Mouse (Mus musculus): ENCODE measurements around the gene Kdm2b. TPM values are rescaled to one million over a fixed set of nuclear protein-coding genes. Genes with fewer than 3 reads are reported as not detected.

Kdm2b gene
- polyA plus RNA-seq (2015; fragmentation: Nextera tagmentation; extraction: Ambion mirVana), result 7.6 and 8.3 TPM in 2 replicates

DNA sequence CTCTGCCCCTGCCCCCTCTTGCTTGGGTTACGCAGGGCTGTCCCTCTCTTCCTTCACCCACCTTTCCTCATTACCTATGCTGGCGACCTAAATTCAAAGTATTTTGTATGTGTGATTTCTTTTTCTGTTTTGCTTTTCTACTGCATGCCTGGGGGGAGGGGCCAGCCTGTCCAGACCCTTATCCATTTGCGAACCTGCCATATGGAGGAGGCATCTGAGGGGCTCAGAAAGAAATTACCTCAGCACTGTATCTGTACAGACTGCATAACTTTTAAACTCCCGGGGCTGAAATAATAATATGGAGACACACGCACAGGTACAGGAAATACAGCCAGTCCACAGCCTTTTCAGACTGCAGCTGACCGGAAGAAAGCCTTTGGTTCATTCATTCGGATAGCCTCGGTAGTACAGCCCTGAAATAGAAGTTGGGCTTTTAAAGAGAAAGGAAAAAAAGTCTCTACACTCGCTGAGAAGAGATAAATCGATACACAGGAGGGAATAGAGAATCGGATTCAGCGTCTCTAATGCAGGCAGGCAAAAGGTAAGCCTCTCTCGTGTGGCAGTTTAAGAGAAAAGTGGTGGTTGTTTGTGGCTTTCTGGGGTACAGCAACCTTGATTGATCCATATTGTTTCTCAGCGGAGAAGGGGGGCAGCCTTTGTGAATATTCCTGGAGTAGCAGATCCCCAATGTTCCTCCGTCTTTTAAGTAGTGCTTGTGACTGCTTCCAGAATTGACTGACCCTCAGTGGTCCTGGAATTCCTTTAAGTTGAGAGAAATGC, at the start of gene Kdm2b:
TSS of gene Kdm2b (minus strand) at position 273 of the 780 bp plus-strand sequence.
- Histone ChIP-seq H3K27me3 (ENCODE audit: insufficient read depth, low read length) (peaks cover 7% of the 10 kb centered on the region), H3K9me3 (ENCODE audit: low read length) (no peaks in the 10 kb centered on the region), H3K27ac (ENCODE audit: low read depth) (peak within 1 kb of the TSS; percentile 84), H3K9ac (replicated peaks) (peak within 1 kb of the TSS; percentile 76), H3K4me3 (ENCODE audit: low read depth, low read length) (peak within 1 kb of the TSS; percentile 76), H3K36me3 (replicated peaks; ENCODE audit: insufficient read depth, low read length) (no peaks in the 10 kb centered on the region), H3K4me2 (ENCODE audit: low read depth, low read length) (peak within 1 kb of the TSS; percentile 97), H3K4me1 (ENCODE audit: insufficient read depth) (peaks cover 40% of the 10 kb centered on the region)
- ATAC-seq, result peak; percentile 7; the same call in 1 of the 2 replicates
- no peak for DNase-seq
- TF ChIP-seq CTCF (IDR thresholded peaks at IDR 0.05; ENCODE audit: low read depth) (no peak), EP300 (IDR thresholded peaks at IDR 0.05; ENCODE audit: low read depth) (no peak)
- WGBS (ENCODE audit: insufficient replicate concordance), result 8% methylated on average over 15 of the region's 15 CpGs

DNA sequence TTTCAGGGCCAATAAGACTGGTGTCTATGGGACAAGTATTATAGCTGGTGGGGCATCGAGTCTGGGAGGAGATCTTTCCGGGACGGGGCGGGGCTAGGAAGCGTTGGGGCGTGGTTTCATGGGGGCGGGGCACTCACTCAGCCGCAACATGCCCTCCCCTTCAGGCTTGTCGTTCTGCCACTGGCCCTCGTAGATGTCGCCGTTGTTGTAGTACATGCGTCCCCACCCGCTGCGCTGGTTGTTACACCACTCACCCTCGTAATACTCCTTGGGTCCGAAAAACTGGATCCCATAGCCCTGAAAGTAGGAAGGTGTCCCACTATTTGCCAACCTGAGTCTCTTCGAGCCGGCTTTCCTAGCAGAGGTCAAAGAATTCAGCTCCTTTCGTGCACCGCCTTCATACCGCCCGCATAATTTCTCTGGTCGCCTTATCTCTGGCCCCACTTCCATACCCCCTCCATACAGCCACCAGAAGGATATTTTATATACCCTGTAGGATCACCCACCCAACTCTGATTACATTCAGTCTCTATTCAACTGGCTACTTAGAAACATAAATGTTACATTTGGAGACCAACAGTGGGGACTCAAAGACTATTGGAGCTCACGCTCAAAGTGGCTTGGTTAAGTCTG, 49.6 kb upstream of the Kdm2b start:
- TF ChIP-seq EP300 (IDR thresholded peaks at IDR 0.05; ENCODE audit: low read depth) (no peak), CTCF (IDR thresholded peaks at IDR 0.05; ENCODE audit: low read depth) (peak; percentile 8; the same call in 1 of the 2 replicates)
- Histone ChIP-seq H3K27me3 (ENCODE audit: insufficient read depth, low read length) (no peaks in the 10 kb centered on the region), H3K4me1 (ENCODE audit: insufficient read depth) (peaks cover 37% of the 10 kb centered on the region), H3K9me3 (ENCODE audit: low read length) (no peaks in the 10 kb centered on the region), H3K9ac (replicated peaks) (peak overlapping the region; percentile 59), H3K36me3 (replicated peaks; ENCODE audit: insufficient read depth, low read length) (no peaks in the 10 kb centered on the region), H3K4me2 (ENCODE audit: low read depth, low read length) (peak overlapping the region; percentile 93), H3K4me3 (ENCODE audit: low read depth, low read length) (peak overlapping the region; percentile 47), H3K27ac (ENCODE audit: low read depth) (peak overlapping the region; percentile 64)
- DNase-seq, result peak; percentile 93
- 2% methylated on average over 25 of the region's 25 CpGs for WGBS (ENCODE audit: insufficient replicate concordance)
- peak; percentile 83 for ATAC-seq

DNA sequence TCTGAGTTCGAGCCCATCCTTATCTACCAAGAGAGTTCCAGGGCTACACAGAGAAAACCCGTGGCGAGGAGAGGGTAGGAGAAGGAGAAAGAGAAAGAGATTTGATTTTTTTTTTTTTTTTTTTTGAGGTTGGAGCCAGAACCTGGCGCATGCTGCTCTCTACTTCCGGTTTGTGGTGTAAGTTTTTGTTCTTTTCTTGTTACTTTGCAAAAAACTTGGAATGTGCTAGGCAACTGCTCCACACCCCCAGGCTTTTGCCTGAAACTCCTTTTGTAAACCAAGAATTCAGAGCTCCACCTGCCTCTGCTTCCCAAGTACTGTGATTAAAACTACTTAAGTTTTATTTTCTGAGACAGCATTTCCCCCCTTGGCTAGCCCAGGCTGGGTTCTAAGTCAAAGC, 48.5 kb upstream of the Kdm2b start:
- DNase-seq, result no peak
- Histone ChIP-seq H3K4me2 (ENCODE audit: low read depth, low read length) (no peak overlapping the region), H3K27me3 (ENCODE audit: insufficient read depth, low read length) (no peaks in the 10 kb centered on the region), H3K27ac (ENCODE audit: low read depth) (no peak overlapping the region), H3K4me1 (ENCODE audit: insufficient read depth) (peaks cover 37% of the 10 kb centered on the region), H3K9ac (replicated peaks) (no peak overlapping the region), H3K36me3 (replicated peaks; ENCODE audit: insufficient read depth, low read length) (no peaks in the 10 kb centered on the region), H3K9me3 (ENCODE audit: low read length) (no peaks in the 10 kb centered on the region), H3K4me3 (ENCODE audit: low read depth, low read length) (no peak overlapping the region)
- no peak for TF ChIP-seq EP300 (IDR thresholded peaks at IDR 0.05; ENCODE audit: low read depth)
- TF ChIP-seq CTCF (IDR thresholded peaks at IDR 0.05; ENCODE audit: low read depth), result no peak
- ATAC-seq, result no peak
- 42% methylated on average over 5 of the region's 5 CpGs for WGBS (ENCODE audit: insufficient replicate concordance)

DNA sequence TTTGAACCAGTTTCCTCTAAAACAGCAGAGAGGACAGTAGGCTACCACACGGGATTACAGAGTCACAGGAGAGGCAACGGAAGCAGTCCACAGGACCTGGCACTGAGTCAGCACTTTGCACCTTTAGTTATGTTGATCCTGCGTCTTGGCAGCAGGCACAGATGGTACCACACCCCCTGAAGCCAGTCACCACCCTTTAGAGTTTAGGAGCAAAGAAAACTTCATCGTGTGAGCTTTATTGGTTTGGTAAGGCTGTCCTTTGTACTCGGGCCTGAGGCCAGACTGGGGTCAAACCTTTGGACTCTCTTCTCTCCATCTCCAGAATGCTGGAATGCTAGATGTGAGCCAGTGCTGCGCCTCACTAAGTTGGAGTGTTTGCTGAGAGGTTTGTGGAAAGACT, 45.9 kb upstream of the Kdm2b start:
- Histone ChIP-seq H3K4me3 (ENCODE audit: low read depth, low read length) (no peak overlapping the region), H3K4me1 (ENCODE audit: insufficient read depth) (peaks cover 32% of the 10 kb centered on the region), H3K27ac (ENCODE audit: low read depth) (peak overlapping the region; percentile 57), H3K4me2 (ENCODE audit: low read depth, low read length) (peak overlapping the region; percentile 55), H3K9me3 (ENCODE audit: low read length) (no peaks in the 10 kb centered on the region), H3K36me3 (replicated peaks; ENCODE audit: insufficient read depth, low read length) (peaks cover 6% of the 10 kb centered on the region; the same call in 1 of the 2 replicates), H3K9ac (replicated peaks) (peak overlapping the region; percentile 27), H3K27me3 (ENCODE audit: insufficient read depth, low read length) (no peaks in the 10 kb centered on the region)
- peak; percentile 76 for ATAC-seq
- WGBS (ENCODE audit: insufficient replicate concordance), result 26% methylated on average over 6 of the region's 6 CpGs
- DNase-seq, result peak; percentile 61
- peak; percentile 30; the same call in 1 of the 2 replicates for TF ChIP-seq EP300 (IDR thresholded peaks at IDR 0.05; ENCODE audit: low read depth)
- TF ChIP-seq CTCF (IDR thresholded peaks at IDR 0.05; ENCODE audit: low read depth), result no peak

DNA sequence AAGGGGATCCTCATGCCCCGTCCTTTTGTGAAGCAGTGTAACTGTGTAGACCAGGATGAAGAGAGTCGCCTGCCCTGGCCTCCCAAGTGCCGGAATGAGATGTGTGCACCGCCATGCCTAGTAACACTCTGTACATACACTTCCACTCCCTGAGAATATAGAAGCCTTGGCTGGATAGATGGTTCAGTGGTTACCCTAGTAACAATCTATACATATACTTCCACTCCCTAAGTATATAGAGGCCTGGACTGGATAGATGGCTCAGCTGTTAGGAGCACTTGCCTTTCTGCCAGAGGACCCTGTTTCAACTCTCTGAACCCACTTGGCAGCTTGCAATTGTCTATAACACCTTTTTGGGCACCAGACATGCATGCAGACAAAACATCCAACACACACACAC, 45.5 kb upstream of the Kdm2b start:
- Histone ChIP-seq H3K4me3 (ENCODE audit: low read depth, low read length) (no peak overlapping the region), H3K9ac (replicated peaks) (peak overlapping the region; percentile 27), H3K4me2 (ENCODE audit: low read depth, low read length) (peak overlapping the region; percentile 55), H3K27ac (ENCODE audit: low read depth) (peak overlapping the region; percentile 57; the same call in 1 of the 2 replicates), H3K36me3 (replicated peaks; ENCODE audit: insufficient read depth, low read length) (peaks cover 10% of the 10 kb centered on the region; the same call in 1 of the 2 replicates), H3K27me3 (ENCODE audit: insufficient read depth, low read length) (no peaks in the 10 kb centered on the region), H3K4me1 (ENCODE audit: insufficient read depth) (peaks cover 31% of the 10 kb centered on the region), H3K9me3 (ENCODE audit: low read length) (no peaks in the 10 kb centered on the region)
- DNase-seq, result no peak
- WGBS (ENCODE audit: insufficient replicate concordance), result 78% methylated on average over 4 of the region's 4 CpGs
- TF ChIP-seq CTCF (IDR thresholded peaks at IDR 0.05; ENCODE audit: low read depth), result no peak
- TF ChIP-seq EP300 (IDR thresholded peaks at IDR 0.05; ENCODE audit: low read depth), result no peak
- ATAC-seq, result peak; percentile 56

DNA sequence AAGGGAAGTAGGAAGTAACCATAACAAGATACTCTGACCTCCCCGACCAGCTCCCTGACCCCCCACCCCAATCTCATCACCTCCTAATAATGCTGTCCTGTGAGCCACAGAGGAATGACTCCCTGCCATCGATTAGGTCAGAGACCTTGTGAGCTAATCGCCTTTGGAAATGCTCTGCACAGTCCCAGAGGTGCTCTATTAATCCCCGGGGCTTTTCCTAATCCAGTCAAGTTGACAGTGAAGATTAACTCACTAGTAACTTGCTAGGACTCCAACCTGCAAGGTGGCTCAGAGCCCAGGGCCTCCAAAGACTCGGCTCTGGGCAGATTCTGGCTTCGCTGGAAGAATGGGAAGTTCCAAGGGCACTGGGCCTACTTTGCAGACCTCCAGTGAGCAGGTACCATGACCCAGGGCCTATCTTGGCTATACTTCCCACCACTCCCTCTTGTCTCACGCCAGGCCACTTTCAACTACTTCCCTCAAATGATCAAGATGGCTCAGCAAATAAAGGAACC, 44.1 kb upstream of the Kdm2b start:
- TF ChIP-seq EP300 (IDR thresholded peaks at IDR 0.05; ENCODE audit: low read depth) (no peak), CTCF (IDR thresholded peaks at IDR 0.05; ENCODE audit: low read depth) (no peak)
- Histone ChIP-seq H3K4me2 (ENCODE audit: low read depth, low read length) (no peak overlapping the region), H3K4me3 (ENCODE audit: low read depth, low read length) (no peak overlapping the region), H3K9ac (replicated peaks) (no peak overlapping the region), H3K27me3 (ENCODE audit: insufficient read depth, low read length) (no peaks in the 10 kb centered on the region), H3K9me3 (ENCODE audit: low read length) (no peaks in the 10 kb centered on the region), H3K27ac (ENCODE audit: low read depth) (no peak overlapping the region), H3K4me1 (ENCODE audit: insufficient read depth) (peaks cover 22% of the 10 kb centered on the region), H3K36me3 (replicated peaks; ENCODE audit: insufficient read depth, low read length) (peaks cover 22% of the 10 kb centered on the region)
- 70% methylated on average over 7 of the region's 7 CpGs for WGBS (ENCODE audit: insufficient replicate concordance)
- DNase-seq, result no peak
- ATAC-seq, result no peak
